Mouse (Mus musculus) heart, postnatal 36 days (tissue): ENCODE data around the gene Atp1a1. TPM values are rescaled to one million over a fixed set of nuclear protein-coding genes. Genes with fewer than 3 reads are reported as not detected.

Experiments
- DNase-seq, 2 experiments: peaks; one replicate each; pipeline ENCODE4 v3.0.0; 2021 to 2022
- intact Hi-C: fragments of 180-260 bp; cut with DNase I; formaldehyde crosslinking; loops from one replicate; pipeline ENCODE4 v1.15.1; 2025
- total RNA-seq, 2 experiments: library from RNA; stranded (reverse); gene quantifications; 2 replicates each; pipeline ENCODE4 v1.2.3; 2021

Gene Atp1a1
- total RNA-seq, 2 experiments from 2014 or later, result 564 to 643 TPM

- DNase-seq, result peak in 1 of 2 experiments; percentile 49
- intact Hi-C loops, result loop anchor here (2.0 kb wide), 1 partner anchor 44 kb away; no protein-coding TSS in a partner anchor
Measured at GRCm38 (mm10) chr3:101596686-101597085, 7.8 kb downstream of the Atp1a1 start.

GRCm38 (mm10) chr3:101595866-101596630 lies 8.4 kb downstream of the Atp1a1 start:
- no peak for DNase-seq
- intact Hi-C loops, result loop anchor here (2.0 kb wide), 1 partner anchor 43 kb away; no protein-coding TSS in a partner anchor

- intact Hi-C loops, result no loop called here
- DNase-seq, result no peak
Measured at GRCm38 (mm10) chr3:101594982-101595381, 9.5 kb downstream of the Atp1a1 start.

GRCm38 (mm10) chr3:101593266-101593651 lies 11.2 kb downstream of the Atp1a1 start:
- intact Hi-C loops, result no loop called here
- no peak for DNase-seq

DNA sequence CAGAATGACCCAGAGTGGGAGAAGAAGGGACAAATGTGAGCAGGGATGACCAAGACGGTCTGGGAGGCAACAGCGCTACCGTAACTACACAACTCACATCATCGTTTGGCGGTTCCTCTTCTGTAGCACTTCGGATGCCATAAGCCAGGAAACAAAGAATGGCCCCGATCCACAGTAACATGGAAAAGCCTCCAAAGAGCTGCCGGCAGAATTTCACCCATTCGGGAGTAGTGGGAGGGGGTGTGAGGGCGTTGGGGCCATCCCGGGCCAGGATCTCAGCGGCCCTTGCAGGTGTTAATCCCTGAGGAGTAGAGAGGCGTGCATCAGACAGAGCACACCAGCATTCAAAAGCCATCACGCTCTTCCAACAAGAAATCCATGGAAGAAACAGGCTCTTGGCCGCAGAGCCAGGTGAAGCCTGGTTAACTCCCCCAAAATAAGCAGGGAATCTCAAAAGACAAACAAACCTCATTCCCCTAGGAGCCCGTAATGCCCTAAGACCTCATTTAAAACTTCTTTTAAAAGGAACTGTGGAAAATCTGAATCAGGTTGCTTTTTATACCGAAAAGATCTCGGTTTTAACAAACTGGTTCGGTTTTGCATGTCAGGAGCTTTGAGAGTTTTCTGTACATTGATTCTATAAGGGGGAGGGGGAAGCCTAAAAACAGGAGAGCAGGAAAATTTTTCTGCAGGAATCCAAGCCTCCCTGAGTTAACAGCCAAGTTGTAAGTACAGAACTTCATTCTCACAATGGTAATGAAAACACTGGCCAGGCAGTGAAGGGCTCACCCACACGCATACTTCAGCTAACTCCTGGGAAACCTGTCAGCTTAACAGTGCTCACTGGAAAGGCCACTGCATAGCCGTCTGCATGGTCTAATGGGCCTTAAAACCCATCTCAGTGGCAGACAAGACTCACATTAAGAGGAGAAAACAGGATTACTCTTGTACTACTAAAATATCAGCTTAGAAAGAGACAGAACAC lies 11.9 kb downstream of the Atp1a1 start:
- intact Hi-C loops, result no loop called here
- no peak for DNase-seq

GRCm38 (mm10) chr3:101590380-101590779 lies 14.1 kb downstream of the Atp1a1 start:
- no peak for DNase-seq
- intact Hi-C loops, result no loop called here

DNA sequence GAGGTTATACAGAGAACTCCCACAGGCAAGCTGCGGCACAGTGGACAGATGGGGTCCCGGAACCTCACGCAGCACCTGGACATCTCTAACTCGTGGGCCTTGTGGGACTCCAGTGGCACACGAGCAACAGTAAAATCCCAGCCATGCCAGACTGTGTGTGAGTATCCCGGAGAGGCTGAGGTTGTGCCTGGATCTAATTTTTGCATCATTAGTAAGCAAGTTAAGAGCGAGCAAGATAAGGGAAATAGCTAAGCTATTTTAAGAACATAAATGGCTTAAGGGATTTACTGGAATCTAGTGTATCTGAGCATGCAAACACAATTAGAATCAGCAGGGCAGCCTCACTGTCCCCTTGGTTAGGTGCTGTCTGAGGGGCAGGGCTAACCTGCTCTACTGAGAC lies 16.2 kb downstream of the Atp1a1 start:
- no peak for DNase-seq
- intact Hi-C loops, result no loop called here

GRCm38 (mm10) chr3:101586794-101587193 lies 17.7 kb downstream of the Atp1a1 start:
- intact Hi-C loops, result no loop called here
- no peak for DNase-seq

GRCm38 (mm10) chr3:101578072-101578471 lies 26.4 kb downstream of the Atp1a1 start:
- intact Hi-C loops, result no loop called here
- DNase-seq, result no peak

GRCm38 (mm10) chr3:101577361-101577760 lies 27.1 kb downstream of the Atp1a1 start:
- intact Hi-C loops, result no loop called here
- no peak for DNase-seq

DNA sequence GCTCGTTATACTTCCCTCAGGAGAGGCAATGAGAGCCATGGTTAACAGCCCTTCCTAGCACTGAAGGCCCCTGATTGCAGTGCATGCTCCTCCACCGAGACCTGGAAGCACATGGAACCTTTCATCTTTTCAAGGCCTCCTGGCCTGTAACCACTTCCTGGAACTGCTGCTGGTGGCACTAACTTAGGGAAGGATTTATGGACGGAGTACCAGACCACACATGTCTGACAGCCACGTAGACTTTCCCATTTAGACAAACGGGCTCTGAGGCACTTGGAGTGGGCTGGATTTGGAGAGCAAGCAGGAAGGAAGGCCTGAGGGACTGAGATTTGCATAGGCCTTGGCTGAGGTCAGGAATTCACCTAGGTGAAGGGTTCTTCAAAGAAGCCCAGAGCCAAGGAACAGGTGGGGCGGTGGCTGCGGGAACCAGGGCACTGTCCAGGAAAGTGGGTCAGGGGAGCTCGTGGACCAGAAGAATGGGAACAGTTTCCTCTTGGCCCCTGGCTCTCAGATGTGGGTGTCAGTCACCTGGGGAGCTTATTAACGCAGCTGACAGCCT lies 28.9 kb downstream of the Atp1a1 start:
- intact Hi-C loops, result no loop called here
- no peak for DNase-seq

DNA sequence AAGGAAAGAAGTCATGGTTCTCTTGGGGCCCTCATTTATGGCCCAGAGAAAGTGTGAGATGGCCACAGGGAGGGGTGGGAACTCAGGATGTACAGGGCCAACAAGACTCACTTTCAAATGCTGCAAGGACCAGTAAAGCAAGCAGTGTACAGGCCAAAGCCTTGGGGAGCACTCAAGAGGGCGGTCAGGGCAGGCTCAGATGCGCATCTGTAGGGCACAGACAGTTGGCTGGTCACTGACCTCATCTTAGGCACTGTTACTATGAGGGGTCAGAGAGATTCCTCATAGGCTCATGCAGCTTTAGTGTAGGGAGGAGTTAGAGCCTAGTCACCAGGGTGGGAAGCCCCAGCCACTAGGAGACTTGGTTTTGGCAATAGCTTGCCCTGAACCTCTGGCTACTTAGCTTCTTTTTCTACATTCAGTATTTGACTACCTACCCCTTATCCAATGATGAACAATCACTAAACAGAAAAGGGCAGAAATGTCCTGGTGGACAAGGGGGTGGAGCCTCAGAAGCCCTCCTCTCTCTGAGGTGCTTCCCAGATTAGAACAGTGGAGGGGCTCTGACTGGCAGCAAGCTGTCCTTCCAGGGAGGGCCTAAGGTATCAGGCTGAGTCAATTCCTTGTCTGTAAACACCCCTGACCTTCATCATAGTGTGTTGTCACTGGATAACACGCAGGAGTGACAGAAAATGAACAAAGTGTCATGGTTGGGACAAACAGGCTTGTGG lies 29.9 kb downstream of the Atp1a1 start:
- no peak for DNase-seq
- intact Hi-C loops, result no loop called here

GRCm38 (mm10) chr3:101572991-101573390 lies 31.5 kb downstream of the Atp1a1 start:
- intact Hi-C loops, result no loop called here
- DNase-seq, result no peak

DNA sequence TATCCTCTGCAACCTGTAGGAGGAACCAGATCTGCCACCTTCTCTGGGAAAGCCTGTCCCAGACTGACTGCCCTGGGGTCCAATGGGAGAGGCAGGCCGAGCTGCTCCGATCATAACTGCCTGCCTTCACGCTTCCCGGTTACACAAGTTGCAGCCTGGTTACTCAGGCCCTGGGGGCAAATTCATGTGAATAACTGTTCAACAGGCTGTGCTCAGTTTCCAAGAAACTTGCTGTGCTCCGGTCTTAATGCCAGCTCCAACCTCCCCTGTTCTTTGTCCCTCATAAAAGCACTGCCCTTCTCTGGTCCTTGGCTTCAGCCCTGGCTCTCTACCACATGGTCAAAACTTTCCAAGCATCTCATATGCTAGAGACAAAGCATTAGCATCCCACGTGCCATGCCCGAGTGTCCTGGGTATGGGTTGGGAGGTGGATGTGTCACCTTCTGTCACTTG lies 32.3 kb downstream of the Atp1a1 start:
- no peak for DNase-seq
- intact Hi-C loops, result no loop called here

- intact Hi-C loops, result no loop called here
- DNase-seq, result no peak
Measured at GRCm38 (mm10) chr3:101571515-101572130, 32.9 kb downstream of the Atp1a1 start.

DNA sequence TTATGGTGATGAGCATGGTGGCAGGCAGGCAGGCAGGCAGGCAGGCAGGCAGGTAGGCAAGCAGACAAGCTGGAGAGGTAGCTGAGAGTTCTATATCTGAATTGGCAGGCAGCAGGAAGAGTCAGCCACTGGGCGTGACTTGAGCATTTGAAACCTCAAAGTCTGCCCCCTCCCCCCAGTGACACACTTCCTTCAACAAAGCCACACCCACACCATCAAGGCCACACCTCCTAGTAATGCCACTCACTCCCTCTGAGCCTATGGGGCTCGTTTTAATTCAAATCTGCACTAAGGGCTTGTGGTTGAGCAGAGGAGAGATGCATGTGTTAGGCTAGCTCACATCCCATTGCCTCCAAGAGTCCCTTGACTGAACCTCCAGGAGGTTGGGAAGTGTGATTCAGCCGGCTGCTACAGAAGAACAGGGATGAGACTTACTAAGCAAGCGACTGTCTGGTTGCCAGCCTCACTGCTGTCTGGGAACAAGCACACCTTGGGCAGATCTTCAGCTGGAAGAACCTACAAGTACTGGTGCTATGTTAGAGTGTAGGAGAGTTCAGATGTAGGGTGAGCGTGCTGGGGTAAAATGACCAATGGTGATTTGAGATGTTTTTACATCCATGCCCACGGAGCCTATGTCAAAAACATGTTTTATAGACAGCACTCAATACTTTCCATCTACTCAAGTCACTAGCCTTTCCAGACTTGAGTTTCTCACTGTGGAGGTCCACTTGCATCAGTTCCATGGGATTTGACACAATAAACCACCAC lies 33.6 kb downstream of the Atp1a1 start:
- intact Hi-C loops, result no loop called here
- DNase-seq, result no peak

- DNase-seq, result no peak
- intact Hi-C loops, result no loop called here
Measured at GRCm38 (mm10) chr3:101570246-101570645, 34.2 kb downstream of the Atp1a1 start.

DNA sequence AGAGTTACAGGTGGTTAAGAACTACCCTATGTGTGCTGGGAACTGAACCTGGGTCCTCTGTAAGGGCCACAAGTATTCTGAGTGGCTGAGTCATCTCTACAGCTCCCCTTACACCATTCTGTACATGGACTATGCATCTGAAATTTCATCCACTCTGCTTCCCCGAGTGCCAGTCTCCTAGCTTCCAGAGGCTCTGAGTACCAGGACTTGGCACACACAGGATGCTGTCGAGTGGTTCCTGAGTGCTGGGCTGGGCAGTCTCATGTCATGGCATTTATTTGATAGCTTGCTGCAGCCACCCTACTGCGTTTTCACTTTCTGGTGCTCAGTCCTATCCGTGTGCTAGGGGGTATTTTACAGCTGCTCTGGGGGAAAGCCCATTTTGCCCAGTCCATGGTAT lies 35.9 kb downstream of the Atp1a1 start:
- intact Hi-C loops, result no loop called here
- peak in 1 of 2 experiments; percentile 17 for DNase-seq

DNA sequence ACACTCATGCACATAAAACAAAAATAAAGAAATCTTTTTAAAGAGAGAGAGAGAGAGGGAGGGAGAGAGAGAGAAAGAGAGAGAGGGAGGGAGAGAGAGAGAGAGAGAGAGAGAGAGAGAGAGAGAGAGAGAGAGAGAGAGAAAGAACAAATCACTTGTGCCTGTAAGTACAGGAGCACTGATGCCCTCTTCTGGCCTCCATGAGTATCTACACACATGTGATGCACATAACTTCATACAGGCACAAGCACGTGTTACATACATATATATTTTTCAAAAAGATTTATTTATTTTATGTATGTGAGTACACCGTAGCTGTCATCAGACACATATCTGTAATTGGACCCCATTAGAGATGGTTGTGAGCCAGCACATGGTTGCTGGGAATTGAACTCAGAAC lies 40.5 kb downstream of the Atp1a1 start:
- no peak for DNase-seq
- intact Hi-C loops, result no loop called here
